Mouse (Mus musculus) frontal cortex, adult 2 months (tissue): Measurements from ENCODE around the gene Ispd. TPM values are rescaled to one million over a fixed set of nuclear protein-coding genes. Genes with fewer than 3 reads are reported as not detected.

Experiments used
- DNase-seq, 2 experiments: peaks; one replicate each; pipeline ENCODE4 v3.0.0; 2022; ENCODE audit warnings: low spot score in 1 of 2; ENCODE audit errors: extremely low spot score in 1 of 2
- polyA plus RNA-seq: library from polyadenylated mRNA; depleted of rRNA; stranded (reverse); fragments of >200 nt; gene quantifications from 2 replicates; pipeline ENCODE4 v1.2.3, GENCODE M21; 2012; rRNA removed

Gene Ispd
- polyA plus RNA-seq, 1 experiment, result 6.0 TPM

GRCm38 (mm10) chr12:36681779-36682178 lies 300.5 kb downstream of the Ispd start:
- DNase-seq, result no peak

GRCm38 (mm10) chr12:36694072-36694471 lies 312.8 kb downstream of the Ispd start:
- no peak for DNase-seq

GRCm38 (mm10) chr12:36704380-36704779 lies 323.1 kb downstream of the Ispd start:
- peak in 1 of 2 experiments; percentile 40 for DNase-seq

GRCm38 (mm10) chr12:36708810-36709209 lies 327.6 kb downstream of the Ispd start:
- no peak for DNase-seq

GRCm38 (mm10) chr12:36713866-36714662 lies 332.8 kb downstream of the Ispd start:
- DNase-seq, result peak in 1 of 2 experiments; percentile 61

GRCm38 (mm10) chr12:36717526-36717925 lies 336.3 kb downstream of the Ispd start:
- DNase-seq, result no peak

GRCm38 (mm10) chr12:36718417-36718816 lies 337.2 kb downstream of the Ispd start:
- DNase-seq, result no peak

GRCm38 (mm10) chr12:36719074-36719473 lies 337.8 kb downstream of the Ispd start:
- DNase-seq, result no peak

GRCm38 (mm10) chr12:36720779-36721178 lies 339.5 kb downstream of the Ispd start:
- no peak for DNase-seq

GRCm38 (mm10) chr12:36721223-36721622 lies 340.0 kb downstream of the Ispd start:
- no peak for DNase-seq

GRCm38 (mm10) chr12:36722754-36723153 lies 341.5 kb downstream of the Ispd start:
- DNase-seq, result no peak

- no peak for DNase-seq
Observed at GRCm38 (mm10) chr12:36723302-36723701, 342.1 kb downstream of the Ispd start.

GRCm38 (mm10) chr12:36724297-36724696 lies 343.0 kb downstream of the Ispd start:
- no peak for DNase-seq

GRCm38 (mm10) chr12:36725250-36725649 lies 344.0 kb downstream of the Ispd start:
- no peak for DNase-seq

- DNase-seq, result no peak
Observed at GRCm38 (mm10) chr12:36726026-36726425, 344.8 kb downstream of the Ispd start.

- DNase-seq, result no peak
Observed at GRCm38 (mm10) chr12:36733673-36734371, 352.6 kb downstream of the Ispd start.

Other genes with a start within 250 kb of the Ispd start
- gene Ankmy2, start 224.3 kb upstream of the Ispd start, polyA plus RNA-seq, result 41.3 and 43.4 TPM in 2 replicates
- 35.6 and 42.4 TPM in 2 replicates for gene Bzw2, start 223.4 kb upstream of the Ispd start, polyA plus RNA-seq
- not detected in 2 replicates for gene Lrrc72, start 128.1 kb upstream of the Ispd start, polyA plus RNA-seq
- 0.40 and 0.80 TPM in 2 replicates for gene Sostdc1, start 67.3 kb upstream of the Ispd start, polyA plus RNA-seq
- gene D630036H23Rik, start 731 bp downstream of the Ispd start, polyA plus RNA-seq, result 0.44 and 0.71 TPM in 2 replicates